Mouse (Mus musculus) liver, embryonic 11.5 days (tissue): ENCODE measurements around the gene Ccs. TPM values are rescaled to one million over a fixed set of nuclear protein-coding genes. Genes with fewer than 3 reads are reported as not detected.
"Not testable (repeated sequence)": the region's sequence is repeated elsewhere in the genome, so short reads cannot be mapped to it uniquely, and the experiment has no call there.

Source experiments
- ATAC-seq: fragments of 200-750 bp; cut with Nextera tagmentation; replicated peaks from 2 replicates; pipeline ENCODE4 v1.8.0; 2017; ENCODE audit warnings: moderate number of reproducible peaks, mild to moderate bottlenecking, moderate TSS enrichment, moderate library complexity; ENCODE audit not compliant: low FRiP score
- DNase-seq: peaks from one replicate; pipeline ENCODE4 v3.0.0-alpha.2; 2017; ENCODE audit warnings: low spot score
- H3K27ac ChIP-seq: fragments of 300-500 bp; sonication (generic); 2 replicates; pipeline ENCODE4 v1.5.1; 2014; ENCODE audit warnings: mild to moderate bottlenecking, low read depth, low read length, control low read depth
- H3K27me3 ChIP-seq: fragments of 300-500 bp; sonication (generic); replicated peaks from 2 replicates; pipeline ENCODE4 v1.6.1; 2014; ENCODE audit warnings: low read length, mixed read lengths; ENCODE audit not compliant: control insufficient read depth, insufficient read depth
- H3K36me3 ChIP-seq: fragments of 300-500 bp; sonication (generic); 2 replicates; pipeline ENCODE4 v1.6.1; 2014; ENCODE audit warnings: mild to moderate bottlenecking, low read length, moderate library complexity, mixed read lengths; ENCODE audit not compliant: control insufficient read depth, insufficient read depth
- H3K4me1 ChIP-seq: fragments of 300-500 bp; sonication (generic); replicated peaks from 2 replicates; pipeline ENCODE4 v1.6.1; 2014; ENCODE audit warnings: low read length, mixed read lengths; ENCODE audit not compliant: control insufficient read depth, insufficient read depth
- H3K4me2 ChIP-seq: fragments of 300-500 bp; sonication (generic); 2 replicates; pipeline ENCODE4 v1.6.1; 2014; ENCODE audit warnings: mild to moderate bottlenecking, control low read depth, moderate library complexity
- H3K4me3 ChIP-seq: fragments of 300-500 bp; sonication (generic); 2 replicates; pipeline ENCODE4 v1.5.1; 2014; ENCODE audit warnings: low read depth, low read length, control low read depth
- H3K9ac ChIP-seq: fragments of 300-500 bp; sonication (generic); 2 replicates; pipeline ENCODE4 v1.6.1; 2014; ENCODE audit warnings: low read depth, low read length, control low read depth
- H3K9me3 ChIP-seq: fragments of 300-500 bp; sonication (generic); 2 replicates; pipeline ENCODE4 v1.6.1; 2016; ENCODE audit warnings: low read length, inconsistent platforms, mixed read lengths; ENCODE audit not compliant: control insufficient read depth
- WGBS: fragments of 180-500 bp; shearing (Covaris S2); extraction: QIAGEN DNeasy Blood & Tissue Kit; methylation state at CpG from one replicate; pipeline ENCODE4 v1.1.7; 2014; 5-methylcytosine and 5-hydroxymethylcytosine counted together
- polyA plus RNA-seq: library from polyadenylated mRNA; unstranded; fragments of >200 nt; fragmentation: Nextera tagmentation; extraction: Ambion mirVana; gene quantifications from 2 replicates; pipeline ENCODE4 v1.2.1, GENCODE M21; 2014

Gene Ccs
- 46.2 and 49.8 TPM in 2 replicates for polyA plus RNA-seq

- 0 out of 2 replicates have a peak within 1 kb of the TSS, but pooled peaks have one; percentile 53 for H3K27ac ChIP-seq
- no peaks in the 10 kb centered on the region for H3K36me3 ChIP-seq
- under 1% methylated on average over 25 of the region's 25 CpGs for WGBS
Observed at GRCm38 (mm10) chr19:4839149-4839548, at the start of gene Ccs, which contains the start of gene Ccdc87. Gene Ccs (minus strand): TSS chr19:4839332. Gene Ccdc87 (plus strand): TSS chr19:4839366.

GRCm38 (mm10) chr19:4883961-4884360, 44.8 kb upstream of the Ccs start:
- Histone ChIP-seq H3K27ac (no peak overlapping the region), H3K4me2 (no peak overlapping the region), H3K27me3 (no peaks in the 10 kb centered on the region), H3K9me3 (no peaks in the 10 kb centered on the region), H3K4me3 (no peak overlapping the region), H3K36me3 (peaks cover 5% of the 10 kb centered on the region; the same call in 1 of the 2 replicates), H3K4me1 (peaks cover 10% of the 10 kb centered on the region), H3K9ac (no peak overlapping the region)
- DNase-seq, result no peak
- peak; percentile 85 for ATAC-seq
- WGBS, result 65% methylated on average over 4 of the region's 4 CpGs

More at GRCm38 (mm10) chr19:4839149-4839548, at the start of gene Ccs, which contains the start of gene Ccdc87:
- DNase-seq (peak; percentile 90), ATAC-seq (peak; percentile 98)
- Histone ChIP-seq H3K9me3 (no peaks in the 10 kb centered on the region), H3K4me2 (peak within 1 kb of the TSS; percentile 99), H3K9ac (peak within 1 kb of the TSS; percentile 86), H3K4me1 (peaks cover 14% of the 10 kb centered on the region), H3K4me3 (peak within 1 kb of the TSS; percentile 72), H3K27me3 (peaks cover 34% of the 10 kb centered on the region)

DNA sequence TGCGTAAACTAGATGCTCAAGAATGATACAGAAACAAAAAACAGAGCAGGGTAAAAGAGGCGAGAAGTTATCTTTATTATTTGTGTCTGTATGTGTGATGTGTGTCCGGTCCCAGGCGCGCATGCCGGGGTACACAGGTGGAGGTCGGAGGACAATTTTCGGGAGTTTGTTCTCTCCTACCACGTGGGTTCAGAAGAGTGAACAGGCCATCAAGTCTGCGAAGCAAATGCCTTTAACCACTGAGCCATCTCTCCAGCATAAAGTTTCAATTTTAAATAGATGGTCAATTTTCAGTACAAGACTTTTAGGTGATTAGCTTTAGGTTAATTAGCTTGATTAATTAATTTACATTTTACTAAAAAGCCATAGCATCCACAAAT, 40.2 kb upstream of the Ccs start:
- Histone ChIP-seq H3K27me3 (peaks cover 7% of the 10 kb centered on the region), H3K36me3 (peaks cover 5% of the 10 kb centered on the region; the same call in 1 of the 2 replicates), H3K9me3 (no peaks in the 10 kb centered on the region), H3K4me1 (peaks cover 24% of the 10 kb centered on the region), H3K4me2 (peak overlapping the region; percentile 88), H3K9ac (peak overlapping the region; percentile 94), H3K27ac (no peak overlapping the region; the same call in 1 of the 2 replicates), H3K4me3 (peak overlapping the region; percentile 94)
- ATAC-seq (no peak), DNase-seq (no peak)
- WGBS, result 59% methylated on average over 10 of the region's 10 CpGs

GRCm38 (mm10) chr19:4878405-4879323, 39.5 kb upstream of the Ccs start, which contains the start of gene Zdhhc24:
Gene Zdhhc24 (plus strand): TSS chr19:4878668.
- Histone ChIP-seq H3K4me1 (peaks cover 22% of the 10 kb centered on the region), H3K27me3 (peaks cover 7% of the 10 kb centered on the region), H3K36me3 (peaks cover 5% of the 10 kb centered on the region; the same call in 1 of the 2 replicates), H3K27ac (peak within 1 kb of the TSS; percentile 86), H3K4me2 (peak within 1 kb of the TSS; percentile 88), H3K9me3 (no peaks in the 10 kb centered on the region), H3K9ac (peak within 1 kb of the TSS; percentile 94), H3K4me3 (peak within 1 kb of the TSS; percentile 94)
- 1% methylated on average over 52 of the region's 52 CpGs for WGBS
- peak; percentile 98 for ATAC-seq
- DNase-seq, result peak; percentile 95

DNA sequence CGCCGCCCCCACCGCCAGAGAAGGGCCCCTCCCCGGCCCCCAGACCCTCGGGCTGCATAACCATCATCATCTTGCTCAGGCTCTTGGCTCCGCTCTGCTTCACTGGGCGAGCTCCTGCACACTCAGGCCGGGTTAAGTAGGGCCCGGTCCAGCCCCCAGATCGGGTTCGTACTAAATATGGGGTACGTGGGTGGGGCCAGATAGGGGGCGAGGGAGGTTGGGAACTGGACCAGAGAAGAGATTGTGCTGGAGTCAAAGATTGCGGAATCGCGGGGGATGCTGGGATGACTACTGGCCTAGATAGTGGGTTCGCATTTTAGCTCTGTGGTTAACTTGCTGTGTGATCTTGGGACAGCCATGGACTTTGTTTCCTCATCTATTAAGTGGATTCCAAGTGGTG, 38.7 kb upstream of the Ccs start, which contains the start of gene Actn3:
Actn3 (minus strand) TSS at position 125 of the 400 bp plus-strand sequence.
- peak within 1 kb of the TSS; percentile 86 for H3K27ac ChIP-seq
- 5% methylated on average over 17 of the region's 17 CpGs for WGBS
- H3K9ac ChIP-seq, result peak within 1 kb of the TSS; percentile 94
- peaks cover 7% of the 10 kb centered on the region for H3K27me3 ChIP-seq
- peak within 1 kb of the TSS; percentile 94 for H3K4me3 ChIP-seq
- peaks cover 22% of the 10 kb centered on the region for H3K4me1 ChIP-seq
- no peaks in the 10 kb centered on the region for H3K9me3 ChIP-seq
- peaks cover 5% of the 10 kb centered on the region; the same call in 1 of the 2 replicates for H3K36me3 ChIP-seq
- no peak for DNase-seq
- H3K4me2 ChIP-seq, result peak within 1 kb of the TSS; percentile 88
- ATAC-seq, result no peak

DNA sequence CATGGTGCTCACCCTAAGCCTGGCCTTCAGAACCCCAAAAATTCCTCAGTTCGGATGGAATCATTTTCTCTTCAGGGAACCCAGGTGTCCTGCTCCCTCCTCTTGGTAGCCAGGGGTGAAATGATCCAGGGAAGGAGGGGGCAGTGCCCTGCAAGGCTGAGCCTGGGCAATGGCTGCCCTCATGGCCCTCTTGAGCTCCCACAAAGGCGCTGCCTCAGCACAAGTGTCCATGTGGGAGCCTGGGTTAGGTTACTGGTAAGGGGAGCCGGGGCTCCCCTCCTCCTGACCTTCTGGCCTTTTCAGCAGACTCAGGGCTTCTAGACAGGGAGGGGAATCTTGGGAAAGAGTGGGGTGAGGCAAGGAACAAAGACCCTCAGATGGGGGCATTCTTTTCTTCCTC, 37.6 kb upstream of the Ccs start:
- Histone ChIP-seq H3K4me2 (no peak overlapping the region), H3K4me1 (peaks cover 22% of the 10 kb centered on the region), H3K27ac (no peak overlapping the region), H3K36me3 (peaks cover 3% of the 10 kb centered on the region; the same call in 1 of the 2 replicates), H3K9me3 (no peaks in the 10 kb centered on the region), H3K27me3 (peaks cover 7% of the 10 kb centered on the region), H3K4me3 (no peak overlapping the region), H3K9ac (no peak overlapping the region)
- ATAC-seq (no peak), DNase-seq (no peak)
- WGBS, result 75% methylated on average over 3 of the region's 3 CpGs

GRCm38 (mm10) chr19:4876241-4876640, 37.1 kb upstream of the Ccs start:
- Histone ChIP-seq H3K4me3 (no peak overlapping the region), H3K9me3 (no peaks in the 10 kb centered on the region), H3K27me3 (peaks cover 7% of the 10 kb centered on the region), H3K27ac (no peak overlapping the region), H3K4me2 (no peak overlapping the region), H3K4me1 (peaks cover 22% of the 10 kb centered on the region), H3K36me3 (peaks cover 3% of the 10 kb centered on the region; the same call in 1 of the 2 replicates), H3K9ac (no peak overlapping the region)
- WGBS, result 49% methylated on average over 4 of the region's 4 CpGs
- no peak for ATAC-seq
- DNase-seq, result no peak

GRCm38 (mm10) chr19:4874613-4875012, 35.5 kb upstream of the Ccs start:
- peaks cover 17% of the 10 kb centered on the region for H3K4me1 ChIP-seq
- not testable (repeated sequence) for H3K27ac ChIP-seq, H3K4me3 ChIP-seq, H3K9me3 ChIP-seq, H3K9ac ChIP-seq, H3K27me3 ChIP-seq, ATAC-seq, H3K4me2 ChIP-seq, DNase-seq, H3K36me3 ChIP-seq
- WGBS, result 67% methylated on average over 1 of the region's 1 CpGs
